Mouse (Mus musculus) lung, embryonic 16.5 days (tissue): ENCODE data around the gene Heyl. TPM values are rescaled to one million over a fixed set of nuclear protein-coding genes. Genes with fewer than 3 reads are reported as not detected.

Experiments used
- ATAC-seq: fragments of 200-750 bp; cut with Nextera tagmentation; 2 replicates; pipeline ENCODE4 v1.8.0; 2017; ENCODE audit warnings: low read depth, mild to moderate bottlenecking, moderate library complexity
- H3K27ac ChIP-seq: fragments of 300-500 bp; sonication (generic); 2 replicates; pipeline ENCODE4 v1.5.1; 2014; ENCODE audit warnings: mild to moderate bottlenecking, control low read depth, low read length
- H3K27me3 ChIP-seq: fragments of 300-500 bp; sonication (generic); 2 replicates; pipeline ENCODE4 v1.6.1; 2014; ENCODE audit warnings: low read depth, low read length, mixed read lengths; ENCODE audit not compliant: control insufficient read depth, insufficient read depth
- H3K36me3 ChIP-seq: fragments of 300-500 bp; sonication (generic); 2 replicates; pipeline ENCODE4 v1.6.1; 2014; ENCODE audit warnings: low read length; ENCODE audit not compliant: control insufficient read depth, insufficient read depth
- H3K4me1 ChIP-seq: fragments of 300-500 bp; sonication (generic); replicated peaks from 2 replicates; pipeline ENCODE4 v1.6.1; 2014; ENCODE audit warnings: low read length, mixed read lengths; ENCODE audit not compliant: control insufficient read depth, insufficient read depth
- H3K4me2 ChIP-seq: fragments of 300-500 bp; sonication (generic); 2 replicates; pipeline ENCODE4 v1.6.1; 2014; ENCODE audit warnings: low read depth, low read length, control low read depth
- H3K4me3 ChIP-seq: fragments of 300-500 bp; sonication (generic); 2 replicates; pipeline ENCODE4 v1.5.1; 2014; ENCODE audit warnings: mild to moderate bottlenecking, low read length, control low read depth
- H3K9ac ChIP-seq: fragments of 300-500 bp; sonication (generic); 2 replicates; pipeline ENCODE4 v1.6.1; 2014; ENCODE audit warnings: low read length, control low read depth
- H3K9me3 ChIP-seq: fragments of 300-500 bp; sonication (generic); 2 replicates; pipeline ENCODE4 v1.6.1; 2016; ENCODE audit warnings: low read length; ENCODE audit not compliant: control insufficient read depth
- WGBS: fragments of 180-500 bp; shearing (Covaris S2); extraction: QIAGEN DNeasy Blood & Tissue Kit; methylation state at CpG from one replicate; pipeline ENCODE4 v1.1.7; 2014; 5-methylcytosine and 5-hydroxymethylcytosine counted together
- polyA plus RNA-seq: library from polyadenylated mRNA; unstranded; fragments of >200 nt; fragmentation: Nextera tagmentation; extraction: Ambion mirVana; gene quantifications from 2 replicates; pipeline ENCODE4 v1.2.1, GENCODE M21; 2015

The Heyl gene
- polyA plus RNA-seq, 1 experiment from 2014 or later = 31.8 TPM

- peaks cover 3% of the 10 kb centered on the region; the same call in 1 of the 2 replicates for H3K27me3 ChIP-seq
- H3K4me2 ChIP-seq = no peak overlapping the region
- H3K4me1 ChIP-seq = no peaks in the 10 kb centered on the region
- H3K36me3 ChIP-seq = no peaks in the 10 kb centered on the region
- no peak overlapping the region for H3K27ac ChIP-seq
- WGBS = 49% methylated on average over 8 of the region's 8 CpGs
- H3K9me3 ChIP-seq = no peaks in the 10 kb centered on the region
- no peak overlapping the region for H3K9ac ChIP-seq
- ATAC-seq = no peak
- H3K4me3 ChIP-seq = no peak overlapping the region
These were observed 22.4 kb upstream of the Heyl start for GRCm38 (mm10) chr4:123210996-123211395.

GRCm38 (mm10) chr4:123211453-123211852 is 21.9 kb upstream of the Heyl start:
- Histone ChIP-seq H3K4me2 (no peak overlapping the region), H3K9me3 (no peaks in the 10 kb centered on the region), H3K36me3 (no peaks in the 10 kb centered on the region), H3K9ac (no peak overlapping the region), H3K4me1 (no peaks in the 10 kb centered on the region), H3K4me3 (no peak overlapping the region), H3K27ac (no peak overlapping the region), H3K27me3 (peaks cover 3% of the 10 kb centered on the region; the same call in 1 of the 2 replicates)
- WGBS = 39% methylated on average over 5 of the region's 5 CpGs
- ATAC-seq = no peak

GRCm38 (mm10) chr4:123212330-123212729 is 21.0 kb upstream of the Heyl start:
- no peaks in the 10 kb centered on the region for H3K9me3 ChIP-seq
- no peak overlapping the region for H3K4me2 ChIP-seq
- ATAC-seq = no peak
- 28% methylated on average over 2 of the region's 2 CpGs for WGBS
- H3K4me3 ChIP-seq = no peak overlapping the region
- H3K36me3 ChIP-seq = no peaks in the 10 kb centered on the region
- no peak overlapping the region for H3K9ac ChIP-seq
- H3K27ac ChIP-seq = no peak overlapping the region
- no peaks in the 10 kb centered on the region for H3K4me1 ChIP-seq
- H3K27me3 ChIP-seq = peaks cover under 1% of the 10 kb centered on the region; the same call in 1 of the 2 replicates

- Histone ChIP-seq H3K27ac (no peak overlapping the region), H3K4me3 (no peak overlapping the region), H3K4me2 (no peak overlapping the region), H3K36me3 (no peaks in the 10 kb centered on the region), H3K9ac (no peak overlapping the region), H3K4me1 (no peaks in the 10 kb centered on the region), H3K9me3 (no peaks in the 10 kb centered on the region), H3K27me3 (no peaks in the 10 kb centered on the region)
- 88% methylated on average over 9 of the region's 9 CpGs for WGBS
- no peak for ATAC-seq
These were observed 19.4 kb upstream of the Heyl start for GRCm38 (mm10) chr4:123213975-123214374.

- H3K36me3 ChIP-seq = no peaks in the 10 kb centered on the region
- no peak overlapping the region for H3K9ac ChIP-seq
- no peak overlapping the region for H3K4me3 ChIP-seq
- H3K9me3 ChIP-seq = no peaks in the 10 kb centered on the region
- ATAC-seq = no peak
- no peaks in the 10 kb centered on the region for H3K27me3 ChIP-seq
- no peaks in the 10 kb centered on the region for H3K4me1 ChIP-seq
- no peak overlapping the region for H3K27ac ChIP-seq
- WGBS = 79% methylated on average over 1 of the region's 1 CpGs
- no peak overlapping the region for H3K4me2 ChIP-seq
These were observed 18.0 kb upstream of the Heyl start for GRCm38 (mm10) chr4:123215367-123215766.

GRCm38 (mm10) chr4:123216782-123217181 is 16.6 kb upstream of the Heyl start:
- 21% methylated on average over 1 of the region's 1 CpGs for WGBS
- ATAC-seq = no peak
- no peaks in the 10 kb centered on the region for H3K9me3 ChIP-seq
- H3K4me3 ChIP-seq = no peak overlapping the region
- no peaks in the 10 kb centered on the region for H3K36me3 ChIP-seq
- no peaks in the 10 kb centered on the region for H3K27me3 ChIP-seq
- no peaks in the 10 kb centered on the region for H3K4me1 ChIP-seq
- no peak overlapping the region for H3K4me2 ChIP-seq
- no peak overlapping the region for H3K9ac ChIP-seq
- H3K27ac ChIP-seq = no peak overlapping the region

GRCm38 (mm10) chr4:123219720-123220357 is 13.5 kb upstream of the Heyl start:
- WGBS = 64% methylated on average over 15 of the region's 15 CpGs
- Histone ChIP-seq H3K9ac (no peak overlapping the region), H3K4me1 (no peaks in the 10 kb centered on the region), H3K27ac (no peak overlapping the region), H3K27me3 (no peaks in the 10 kb centered on the region), H3K9me3 (no peaks in the 10 kb centered on the region), H3K4me3 (no peak overlapping the region), H3K4me2 (no peak overlapping the region), H3K36me3 (no peaks in the 10 kb centered on the region)
- ATAC-seq = peak; percentile 79

GRCm38 (mm10) chr4:123220637-123221036 is 12.7 kb upstream of the Heyl start:
- H3K9ac ChIP-seq = no peak overlapping the region
- H3K27me3 ChIP-seq = no peaks in the 10 kb centered on the region
- 69% methylated on average over 4 of the region's 4 CpGs for WGBS

GRCm38 (mm10) chr4:123223309-123223708 is 10.0 kb upstream of the Heyl start:
- Histone ChIP-seq H3K4me3 (no peak overlapping the region), H3K9me3 (no peaks in the 10 kb centered on the region), H3K9ac (no peak overlapping the region), H3K36me3 (no peaks in the 10 kb centered on the region), H3K4me2 (no peak overlapping the region), H3K4me1 (peaks cover 7% of the 10 kb centered on the region), H3K27ac (no peak overlapping the region), H3K27me3 (no peaks in the 10 kb centered on the region)
- no peak for ATAC-seq
- 48% methylated on average over 3 of the region's 3 CpGs for WGBS

More at GRCm38 (mm10) chr4:123220637-123221036, 12.7 kb upstream of the Heyl start:
- no peaks in the 10 kb centered on the region for H3K9me3 ChIP-seq
- no peak overlapping the region for H3K4me2 ChIP-seq
- no peak overlapping the region for H3K27ac ChIP-seq
- H3K4me1 ChIP-seq = no peaks in the 10 kb centered on the region
- no peaks in the 10 kb centered on the region for H3K36me3 ChIP-seq
- H3K4me3 ChIP-seq = no peak overlapping the region
- no peak for ATAC-seq
